Comparison of ENCODE assay signal across 26 mouse cellular contexts in genomic region chr6:8285401-8285960, GRCm38 (mm10). TPM values are rescaled to one million over a fixed set of nuclear protein-coding genes. Genes with fewer than 3 reads are reported as not detected.
A peak's percentile ranks its signal among the peaks of the same experiment; 100 is the strongest.
DNase-seq lines count a peak whose midpoint lies in the region; ATAC-seq and TF ChIP-seq lines count a peak whose summit lies in the region.
"Had no signal": no experiment of that assay in that cellular context is flagged by ENCODE, and none has a peak within 500 bp of the region (broad histone marks: within the 10 kb centered on the region; RNA-seq: fewer than 3 reads in every experiment).

No protein-coding gene starts in this region.

- H3K9me3 ChIP-seq in hindbrain, postnatal 0 days (ENCODE audit: low read length): no peaks in the 10 kb centered on the region
- no peaks in the 10 kb centered on the region for H3K9me3 ChIP-seq in hindbrain, embryonic 10.5 days
- H3K9me3 ChIP-seq in midbrain, postnatal 0 days (ENCODE audit: low read length): no peaks in the 10 kb centered on the region
- no peaks in the 10 kb centered on the region for H3K9me3 ChIP-seq in midbrain, embryonic 15.5 days
- H3K9me3 ChIP-seq: forebrain, embryonic 13.5 days; G1E; heart, embryonic 15.5 days; limb, embryonic 13.5 days; liver, embryonic 12.5 days; stomach, embryonic 15.5 days had no signal

- no peak overlapping the region for H3K4me2 ChIP-seq in hindbrain, postnatal 0 days (ENCODE audit: low read depth, low read length)
- H3K4me2 ChIP-seq in midbrain, postnatal 0 days (ENCODE audit: low read depth, low read length, poor library complexity, severe bottlenecking): no peak overlapping the region
- H3K4me2 ChIP-seq in midbrain, embryonic 15.5 days: no peak overlapping the region
- H3K4me2 ChIP-seq: forebrain, embryonic 13.5 days; heart, embryonic 15.5 days; limb, embryonic 13.5 days; liver, embryonic 12.5 days; stomach, embryonic 15.5 days had no signal

- H3K9ac ChIP-seq in hindbrain, postnatal 0 days (replicated peaks; ENCODE audit: low read length): no peak overlapping the region
- H3K9ac ChIP-seq in midbrain, postnatal 0 days (replicated peaks; ENCODE audit: low read length, poor library complexity, severe bottlenecking): no peak overlapping the region
- no peak overlapping the region for H3K9ac ChIP-seq in midbrain, embryonic 15.5 days
- H3K9ac ChIP-seq: forebrain, embryonic 13.5 days; heart, embryonic 15.5 days; limb, embryonic 13.5 days; liver, embryonic 12.5 days; stomach, embryonic 15.5 days had no signal

- H3K27me3 ChIP-seq in hindbrain, postnatal 0 days (ENCODE audit: insufficient read depth, low read length): no peaks in the 10 kb centered on the region
- H3K27me3 ChIP-seq in hindbrain, embryonic 10.5 days (ENCODE audit: insufficient read depth, poor library complexity, severe bottlenecking): no peaks in the 10 kb centered on the region
- H3K27me3 ChIP-seq in midbrain, postnatal 0 days (ENCODE audit: insufficient read depth, low read length): no peaks in the 10 kb centered on the region
- H3K27me3 ChIP-seq in midbrain, embryonic 15.5 days (replicated peaks): no peaks in the 10 kb centered on the region
- H3K27me3 ChIP-seq: CH12.LX; forebrain, embryonic 13.5 days; heart, embryonic 15.5 days; limb, embryonic 13.5 days; liver, embryonic 12.5 days; stomach, embryonic 15.5 days had no signal

- H3K4me3 ChIP-seq in hindbrain, postnatal 0 days (ENCODE audit: low read length): no peak overlapping the region
- no peak overlapping the region for H3K4me3 ChIP-seq in hindbrain, embryonic 10.5 days
- no peak overlapping the region for H3K4me3 ChIP-seq in midbrain, postnatal 0 days (ENCODE audit: low read depth, low read length)
- no peak overlapping the region for H3K4me3 ChIP-seq in midbrain, embryonic 15.5 days
- H3K4me3 ChIP-seq in embryonic fibroblast, embryonic 13.5 days (ENCODE audit: insufficient read depth, low read length): no peak overlapping the region
- H3K4me3 ChIP-seq: erythroblast, embryonic 14.5 days; forebrain, embryonic 13.5 days; heart, embryonic 15.5 days; layer of hippocampus, adult 2 months; limb, embryonic 13.5 days; liver, embryonic 12.5 days; stomach, embryonic 15.5 days had no signal

- TF ChIP-seq CTCF in hindbrain, postnatal 0 days (IDR thresholded peaks at IDR 0.05; ENCODE audit: low read depth): no peak
- no peak for TF ChIP-seq CTCF in midbrain, postnatal 0 days (IDR thresholded peaks at IDR 0.05)
- no peak for TF ChIP-seq CTCF in embryonic fibroblast, embryonic 13.5 days (IDR thresholded peaks at IDR 0.05; ENCODE audit: borderline replicate concordance, insufficient read depth, low read length)

- WGBS in hindbrain, postnatal 0 days: 58% methylated on average over 3 of the region's 3 CpGs
- 91% methylated on average over 3 of the region's 3 CpGs for WGBS in hindbrain, embryonic 10.5 days
- WGBS in midbrain, postnatal 0 days: 72% methylated on average over 3 of the region's 3 CpGs
- 79% methylated on average over 3 of the region's 3 CpGs for WGBS in midbrain, embryonic 15.5 days

- no peak for ATAC-seq in hindbrain, postnatal 0 days
- no peak for ATAC-seq in midbrain, postnatal 0 days (ENCODE audit: low FRiP score)
- ATAC-seq in midbrain, embryonic 15.5 days (replicated peaks): no peak
- ATAC-seq: forebrain, embryonic 13.5 days; intestine, postnatal 0 days; liver, embryonic 12.5 days had no signal

- H3K4me1 ChIP-seq in hindbrain, postnatal 0 days (ENCODE audit: insufficient read depth, low read length): no peaks in the 10 kb centered on the region
- H3K4me1 ChIP-seq in hindbrain, embryonic 10.5 days (replicated peaks): no peaks in the 10 kb centered on the region
- no peaks in the 10 kb centered on the region for H3K4me1 ChIP-seq in midbrain, postnatal 0 days (ENCODE audit: insufficient read depth, low read length)
- no peaks in the 10 kb centered on the region for H3K4me1 ChIP-seq in midbrain, embryonic 15.5 days
- H3K4me1 ChIP-seq in embryonic fibroblast, embryonic 13.5 days (ENCODE audit: control insufficient read depth, insufficient read depth, low read length): 0 out of 2 replicates have a peak, but pooled peaks cover 2% of the 10 kb centered on the region
- H3K4me1 ChIP-seq: forebrain, embryonic 13.5 days; heart, embryonic 15.5 days; limb, embryonic 13.5 days; liver, embryonic 12.5 days; stomach, embryonic 15.5 days had no signal

- no peak overlapping the region for H3K27ac ChIP-seq in hindbrain, postnatal 0 days
- no peak overlapping the region for H3K27ac ChIP-seq in hindbrain, embryonic 10.5 days
- H3K27ac ChIP-seq in midbrain, postnatal 0 days (ENCODE audit: low read depth, low read length): no peak overlapping the region
- no peak overlapping the region for H3K27ac ChIP-seq in midbrain, embryonic 15.5 days
- peak overlapping the region; percentile 3; the same call in 1 of the 2 replicates for H3K27ac ChIP-seq in embryonic fibroblast, embryonic 13.5 days (ENCODE audit: insufficient read depth, low read length)
- H3K27ac ChIP-seq: forebrain, embryonic 13.5 days; heart, embryonic 15.5 days; layer of hippocampus, adult 2 months; limb, embryonic 13.5 days; liver, embryonic 12.5 days; stomach, embryonic 15.5 days had no signal

- TF ChIP-seq POLR2A in embryonic fibroblast, embryonic 13.5 days (IDR thresholded peaks at IDR 0.05; ENCODE audit: low read depth, low read length): no peak

- H3K36me3 ChIP-seq in hindbrain, postnatal 0 days (ENCODE audit: insufficient read depth, low read length): no peaks in the 10 kb centered on the region
- H3K36me3 ChIP-seq in hindbrain, embryonic 10.5 days: no peaks in the 10 kb centered on the region
- H3K36me3 ChIP-seq in midbrain, postnatal 0 days (ENCODE audit: insufficient read depth, low read length): no peaks in the 10 kb centered on the region
- H3K36me3 ChIP-seq in midbrain, embryonic 15.5 days (replicated peaks): no peaks in the 10 kb centered on the region
- H3K36me3 ChIP-seq: heart, embryonic 15.5 days; stomach, embryonic 15.5 days had no signal

- peak; percentile 37 for DNase-seq in hindbrain, postnatal 0 days (ENCODE audit: low spot score)
- DNase-seq in hindbrain, embryonic 10.5 days (ENCODE audit: low spot score): no peak
- peak; percentile 16 for DNase-seq in midbrain, postnatal 0 days (ENCODE audit: low spot score)
- DNase-seq in thymus, postnatal 14 days: no peak
- DNase-seq in layer of hippocampus, postnatal 10 days (ENCODE audit: low spot score in 2 of 2): no peak
- DNase-seq: adrenal gland, postnatal 25 days; B cell, adult 2 months; cerebellum, adult 9-10 months; gastrocnemius, postnatal 36 days; heart, postnatal 36 days; kidney, postnatal 25 days; midbrain, embryonic 14.5 days; right cerebral cortex, adult 18-20 months; right cerebral cortex, postnatal 4 days had no signal

RNA-seq across cellular contexts. Expression of gene Gm45062, which starts 26.2 kb away (rescaled TPM):
- total RNA-seq in hindbrain, postnatal 0 days (2014; rRNA removed): 1.8 and 6.6 TPM in 2 replicates
- 4.7 and 4.9 TPM in 2 replicates for polyA plus RNA-seq in hindbrain, postnatal 0 days (2015; fragmentation: Nextera tagmentation; extraction: Ambion mirVana)
- 8.0 and 9.1 TPM in 2 replicates for polyA plus RNA-seq in hindbrain, embryonic 10.5 days (2016; fragmentation: Nextera tagmentation; extraction: Ambion mirVana)
- total RNA-seq in midbrain, postnatal 0 days (2014; rRNA removed): 4.4 and 8.1 TPM in 2 replicates
- polyA plus RNA-seq in midbrain, postnatal 0 days (2015; fragmentation: Nextera tagmentation; extraction: Ambion mirVana): 2.5 and 2.7 TPM in 2 replicates
- 10.9 and 11.0 TPM in 2 replicates for polyA plus RNA-seq in midbrain, embryonic 15.5 days (2015; fragmentation: Nextera tagmentation; extraction: Ambion mirVana)
- polyA plus RNA-seq in embryonic fibroblast, embryonic 13.5 days (2011; ENCODE audit: insufficient read length, low read depth, missing spikeins): 5.1 and 5.4 TPM in 2 replicates
- 1 to 10 TPM; 1.1 to 2.3 TPM for total RNA-seq in layer of hippocampus, postnatal 10 days (2021)
- total RNA-seq: adrenal gland, postnatal 25 days; gastrocnemius, postnatal 36 days; heart, postnatal 36 days had no signal
- polyA plus RNA-seq: erythroblast, embryonic 14.5 days; G1E had no signal

RNA-seq across cellular contexts. Expression of gene Umad1, which starts 26.4 kb away (rescaled TPM):
- 16.9 and 24.2 TPM in 2 replicates for total RNA-seq in hindbrain, postnatal 0 days (2014; rRNA removed)
- 56.6 and 57.8 TPM in 2 replicates for polyA plus RNA-seq in hindbrain, postnatal 0 days (2015; fragmentation: Nextera tagmentation; extraction: Ambion mirVana)
- 21.4 and 22.7 TPM in 2 replicates for polyA plus RNA-seq in hindbrain, embryonic 10.5 days (2016; fragmentation: Nextera tagmentation; extraction: Ambion mirVana)
- 25.4 and 26.7 TPM in 2 replicates for total RNA-seq in midbrain, postnatal 0 days (2014; rRNA removed)
- polyA plus RNA-seq in midbrain, postnatal 0 days (2015; fragmentation: Nextera tagmentation; extraction: Ambion mirVana): 69.8 and 70.2 TPM in 2 replicates
- polyA plus RNA-seq in midbrain, embryonic 15.5 days (2015; fragmentation: Nextera tagmentation; extraction: Ambion mirVana): 56.7 and 59.6 TPM in 2 replicates
- polyA plus RNA-seq in embryonic fibroblast, embryonic 13.5 days (2011; ENCODE audit: insufficient read length, low read depth, missing spikeins): 8.8 and 10.0 TPM in 2 replicates
- 10 to 100 TPM; 27.0 to 29.5 TPM for total RNA-seq in layer of hippocampus, postnatal 10 days (2021)

RNA-seq across cellular contexts. Expression of gene Rpa3, which starts 26.5 kb away (rescaled TPM):
- 10.1 and 23.8 TPM in 2 replicates for total RNA-seq in hindbrain, postnatal 0 days (2014; rRNA removed)
- polyA plus RNA-seq in hindbrain, postnatal 0 days (2015; fragmentation: Nextera tagmentation; extraction: Ambion mirVana): 38.6 and 48.9 TPM in 2 replicates
- polyA plus RNA-seq in hindbrain, embryonic 10.5 days (2016; fragmentation: Nextera tagmentation; extraction: Ambion mirVana): 175 and 185 TPM in 2 replicates
- 20.8 and 23.0 TPM in 2 replicates for total RNA-seq in midbrain, postnatal 0 days (2014; rRNA removed)
- polyA plus RNA-seq in midbrain, postnatal 0 days (2015; fragmentation: Nextera tagmentation; extraction: Ambion mirVana): 22.3 and 27.6 TPM in 2 replicates
- polyA plus RNA-seq in midbrain, embryonic 15.5 days (2015; fragmentation: Nextera tagmentation; extraction: Ambion mirVana): 47.5 and 47.9 TPM in 2 replicates
- polyA plus RNA-seq in embryonic fibroblast, embryonic 13.5 days (2011; ENCODE audit: insufficient read length, low read depth, missing spikeins): 63.9 and 77.1 TPM in 2 replicates
- total RNA-seq in layer of hippocampus, postnatal 10 days (2021): 10 to 100 TPM; 18.4 to 20.2 TPM

Comparison
In these comparisons a context has a peak if more than half of its experiments do, and no peak if none do; other contexts are left out.
1. DNase-seq: peak in hindbrain, postnatal 0 days (single experiment) and midbrain, postnatal 0 days (single experiment); none in hindbrain, embryonic 10.5 days (single experiment), thymus, postnatal 14 days (single experiment) and layer of hippocampus, postnatal 10 days (0 of 2).